Mouse (Mus musculus): Measurements from ENCODE around the gene Vmn1r142.
"Not testable (repeated sequence)": the region's sequence is repeated elsewhere in the genome, so short reads cannot be mapped to it uniquely, and the experiment has no call there.

Vmn1r142 gene

GRCm38 (mm10) chr7:22163935-22164334, at the start of gene Vmn1r142:
TSS of gene Vmn1r142 (minus strand) at chr7:22164035.
- DNase-seq (ENCODE audit: low spot score in 2 of 2), result not testable (repeated sequence)

- not testable (repeated sequence) for DNase-seq (ENCODE audit: low spot score in 2 of 2)
Measured at GRCm38 (mm10) chr7:22201164-22201563, 37.3 kb upstream of the Vmn1r142 start, which contains the start of gene Gm8653. TSS of gene Gm8653 (minus strand) at chr7:22201264.

DNA sequence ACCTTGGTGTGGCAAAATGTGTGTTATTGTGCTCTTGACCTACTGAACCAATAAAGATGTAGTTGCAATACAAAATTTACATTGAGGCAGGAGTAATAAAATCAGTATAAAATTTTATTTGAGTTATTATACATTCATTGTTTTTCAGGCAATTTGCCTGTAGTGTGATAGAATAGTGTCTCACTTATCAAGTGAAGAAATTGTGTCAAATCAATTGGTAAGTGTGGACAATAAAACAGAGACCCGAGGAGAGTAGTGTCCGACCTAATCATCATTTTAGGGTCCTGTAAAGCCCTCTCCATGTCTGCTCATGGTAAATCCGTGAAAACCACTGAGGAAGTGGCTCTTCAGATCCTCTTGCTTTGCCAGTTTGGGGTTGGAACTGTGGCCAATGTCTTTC, 25.2 kb upstream of the Vmn1r142 start, which contains the start of gene Vmn1r143:
TSS of gene Vmn1r143 (plus strand) at position 301 of the 400 bp plus-strand sequence.
- DNase-seq (ENCODE audit: low spot score in 2 of 2), result not testable (repeated sequence)

GRCm38 (mm10) chr7:22134641-22135040, 29.2 kb downstream of the Vmn1r142 start, which contains the start of gene Gm10666:
TSS of gene Gm10666 (minus strand) at chr7:22134741.
- DNase-seq (ENCODE audit: low spot score in 2 of 2), result not testable (repeated sequence)

DNA sequence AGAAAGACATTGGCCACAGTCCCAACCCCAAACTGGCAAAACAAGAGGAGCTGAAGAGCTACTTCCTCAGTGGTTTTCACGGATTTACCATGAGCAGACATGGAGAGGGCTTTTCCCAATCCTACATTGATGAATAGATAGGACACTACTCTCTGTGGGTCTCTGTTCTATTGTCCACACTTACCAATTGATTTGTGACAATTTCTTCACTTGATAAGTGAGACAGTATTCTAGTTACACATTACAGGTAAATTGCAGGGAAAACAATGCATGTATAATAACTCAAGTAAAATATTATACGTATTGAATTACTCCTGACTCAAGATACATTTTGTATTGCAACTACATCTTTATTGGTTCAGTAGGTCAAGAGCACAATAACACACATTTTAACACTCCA, 45.7 kb downstream of the Vmn1r142 start, which contains the start of gene Gm16451:
TSS of gene Gm16451 (minus strand) at position 101 of the 400 bp plus-strand sequence.
- not testable (repeated sequence) for DNase-seq (ENCODE audit: low spot score in 2 of 2)
